Mouse (Mus musculus): Measurements from ENCODE around the gene Ube4a.

- TF ChIP-seq POLR2A (IDR thresholded peaks at IDR 0.05; ENCODE audit: insufficient read depth, low read length) (no peak), CTCF (IDR thresholded peaks at IDR 0.05; ENCODE audit: low read depth, low read length) (peak; percentile 59), EP300 (IDR thresholded peaks at IDR 0.05; ENCODE audit: insufficient read depth, low read depth, low read length) (no peak)
Observed at GRCm38 (mm10) chr9:44966815-44967242, 1.4 kb upstream of the Ube4a start.

Measured in ES-Bruce4 (cell line).